Mouse (Mus musculus) neural tube, embryonic 15.5 days (tissue): Measurements from ENCODE around the gene Tnk2. TPM values are rescaled to one million over a fixed set of nuclear protein-coding genes. Genes with fewer than 3 reads are reported as not detected.
A peak's percentile ranks its signal among the peaks of the same experiment; 100 is the strongest.

Experiments
- ATAC-seq: fragments of 200-750 bp; cut with Nextera tagmentation; 2 replicates; pipeline ENCODE4 v1.8.0; 2017; ENCODE audit warnings: mild to moderate bottlenecking, moderate TSS enrichment, moderate library complexity; ENCODE audit not compliant: low FRiP score
- H3K27ac ChIP-seq: fragments of 300-500 bp; sonication (generic); replicated peaks from 2 replicates; pipeline ENCODE4 v1.5.1; 2015; ENCODE audit warnings: mild to moderate bottlenecking, inconsistent platforms
- H3K27me3 ChIP-seq: fragments of 300-500 bp; sonication (generic); replicated peaks from 2 replicates; pipeline ENCODE4 v1.6.1; 2015; ENCODE audit warnings: inconsistent platforms
- H3K36me3 ChIP-seq: fragments of 300-500 bp; sonication (generic); 2 replicates; pipeline ENCODE4 v1.6.1; 2015; ENCODE audit warnings: inconsistent platforms
- H3K4me1 ChIP-seq: fragments of 300-500 bp; sonication (generic); 2 replicates; pipeline ENCODE4 v1.6.1; 2015; ENCODE audit warnings: inconsistent platforms
- H3K4me2 ChIP-seq: fragments of 300-500 bp; sonication (generic); 2 replicates; pipeline ENCODE4 v1.6.1; 2015; ENCODE audit warnings: inconsistent platforms, mild to moderate bottlenecking, moderate library complexity
- H3K4me3 ChIP-seq: fragments of 300-500 bp; sonication (generic); replicated peaks from 2 replicates; pipeline ENCODE4 v1.5.1; 2015; ENCODE audit warnings: mild to moderate bottlenecking, inconsistent platforms
- H3K9ac ChIP-seq: fragments of 300-500 bp; sonication (generic); replicated peaks from 2 replicates; pipeline ENCODE4 v1.6.1; 2015; ENCODE audit warnings: mild to moderate bottlenecking, inconsistent platforms
- H3K9me3 ChIP-seq: fragments of 300-500 bp; sonication (generic); replicated peaks from 2 replicates; pipeline ENCODE4 v1.6.1; 2016; ENCODE audit warnings: inconsistent platforms
- WGBS: fragments of 180-500 bp; shearing (Covaris S2); methylation state at CpG from one replicate; pipeline ENCODE4 v1.1.7; 2015; ENCODE audit warnings: mixed read lengths; 5-methylcytosine and 5-hydroxymethylcytosine counted together
- polyA plus RNA-seq: library from polyadenylated mRNA; unstranded; fragments of >200 nt; fragmentation: Nextera tagmentation; extraction: Ambion mirVana; gene quantifications from 2 replicates; pipeline ENCODE4 v1.2.1, GENCODE M21; 2015

Tnk2 gene
- polyA plus RNA-seq, 1 experiment from 2014 or later, result 23.2 TPM

DNA sequence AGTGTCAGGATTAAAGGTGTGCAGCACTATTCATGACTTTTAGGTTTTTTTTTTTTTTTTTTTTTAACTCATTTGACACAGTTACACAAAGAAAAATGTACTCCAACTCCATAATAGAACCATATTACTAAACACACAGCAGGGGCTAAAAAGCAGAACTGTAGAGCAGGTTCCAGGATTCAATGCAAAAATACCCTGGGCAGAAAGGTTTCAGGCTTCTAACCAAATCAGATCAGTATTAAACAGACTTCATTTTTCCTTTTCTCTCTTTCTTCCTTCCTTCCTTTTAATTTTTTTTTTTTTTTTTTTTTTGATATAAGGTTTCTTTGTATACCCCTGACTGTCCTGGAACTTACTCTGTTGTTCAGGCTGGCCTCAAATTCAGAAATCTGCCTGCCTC is 6.8 kb downstream of the Tnk2 start:
- Histone ChIP-seq H3K9ac (no peak overlapping the region), H3K4me1 (peaks cover 24% of the 10 kb centered on the region), H3K4me3 (no peak overlapping the region), H3K27me3 (no peaks in the 10 kb centered on the region), H3K9me3 (no peaks in the 10 kb centered on the region), H3K36me3 (no peaks in the 10 kb centered on the region), H3K27ac (no peak overlapping the region), H3K4me2 (no peak overlapping the region)
- no peak for ATAC-seq

GRCm38 (mm10) chr16:32650974-32651618 is 7.4 kb downstream of the Tnk2 start:
- WGBS, result 88% methylated on average over 5 of the region's 5 CpGs
- ATAC-seq, result no peak
- Histone ChIP-seq H3K36me3 (no peaks in the 10 kb centered on the region), H3K4me1 (peaks cover 20% of the 10 kb centered on the region), H3K9me3 (no peaks in the 10 kb centered on the region), H3K27ac (peak overlapping the region; percentile 28; the same call in 1 of the 2 replicates), H3K4me3 (no peak overlapping the region), H3K4me2 (no peak overlapping the region), H3K27me3 (no peaks in the 10 kb centered on the region), H3K9ac (no peak overlapping the region)

GRCm38 (mm10) chr16:32654071-32654733 is 10.5 kb downstream of the Tnk2 start:
- Histone ChIP-seq H3K4me1 (peaks cover 28% of the 10 kb centered on the region), H3K4me3 (no peak overlapping the region), H3K27ac (0 out of 2 replicates have a peak overlapping the region, but pooled peaks have one; percentile 23), H3K9me3 (no peaks in the 10 kb centered on the region), H3K9ac (no peak overlapping the region), H3K4me2 (no peak overlapping the region), H3K36me3 (no peaks in the 10 kb centered on the region), H3K27me3 (no peaks in the 10 kb centered on the region)
- WGBS, result 76% methylated on average over 5 of the region's 6 CpGs
- ATAC-seq, result no peak

DNA sequence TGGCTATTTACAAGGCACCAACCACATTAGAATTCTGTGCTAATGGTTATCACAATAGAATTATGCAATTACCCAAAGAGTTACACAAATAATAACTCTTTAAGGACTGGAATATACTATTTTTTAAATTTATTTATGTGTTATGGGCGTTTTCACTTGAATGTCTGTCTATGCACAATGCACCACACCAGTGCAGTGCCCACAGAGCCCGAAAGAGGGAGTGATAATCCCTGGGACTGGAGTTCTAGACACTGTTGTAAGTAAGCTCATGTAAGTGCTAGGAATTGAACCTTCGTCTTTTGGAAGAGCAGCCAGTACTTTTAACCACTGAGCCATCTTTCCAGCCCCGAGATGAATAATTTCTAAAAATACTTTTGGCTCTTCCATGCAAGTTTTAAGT is 11.9 kb downstream of the Tnk2 start:
- Histone ChIP-seq H3K4me2 (no peak overlapping the region), H3K4me3 (no peak overlapping the region), H3K27ac (no peak overlapping the region), H3K9ac (no peak overlapping the region), H3K27me3 (no peaks in the 10 kb centered on the region), H3K36me3 (no peaks in the 10 kb centered on the region), H3K4me1 (peaks cover 39% of the 10 kb centered on the region), H3K9me3 (no peaks in the 10 kb centered on the region)
- WGBS, result 90% methylated on average over 4 of the region's 4 CpGs
- no peak for ATAC-seq

DNA sequence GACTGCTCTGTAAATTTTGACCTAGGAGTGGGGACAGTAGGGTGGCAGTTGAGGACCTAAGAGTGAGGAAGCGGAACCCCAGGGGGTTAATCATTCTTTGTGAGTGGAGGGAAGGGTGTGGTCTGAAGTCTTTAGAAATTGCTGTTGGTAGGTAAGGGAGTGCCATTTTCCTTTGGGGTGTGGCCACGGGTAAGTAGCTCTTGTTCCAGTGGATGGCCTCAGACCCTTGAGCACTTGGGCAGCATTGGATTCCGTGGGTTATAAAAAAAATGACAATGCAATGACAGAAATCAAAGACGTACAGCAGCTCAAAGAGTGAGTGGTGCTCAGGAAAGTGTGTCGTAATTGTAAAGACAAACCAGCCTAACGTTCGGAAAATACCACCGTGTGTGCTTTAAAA is 12.6 kb downstream of the Tnk2 start:
- H3K27ac ChIP-seq, result no peak overlapping the region
- no peak overlapping the region for H3K4me2 ChIP-seq
- H3K36me3 ChIP-seq, result no peaks in the 10 kb centered on the region
- H3K27me3 ChIP-seq, result no peaks in the 10 kb centered on the region
- ATAC-seq, result no peak
- no peak overlapping the region for H3K4me3 ChIP-seq
- no peaks in the 10 kb centered on the region for H3K9me3 ChIP-seq
- WGBS, result 75% methylated on average over 8 of the region's 8 CpGs
- no peak overlapping the region for H3K9ac ChIP-seq
- peaks cover 47% of the 10 kb centered on the region for H3K4me1 ChIP-seq

GRCm38 (mm10) chr16:32656794-32657193 is 13.1 kb downstream of the Tnk2 start:
- ATAC-seq, result no peak
- 77% methylated on average over 8 of the region's 8 CpGs for WGBS

GRCm38 (mm10) chr16:32657498-32658250 is 14.0 kb downstream of the Tnk2 start:
- Histone ChIP-seq H3K4me2 (peak overlapping the region; percentile 73; the same call in 1 of the 2 replicates), H3K27me3 (no peaks in the 10 kb centered on the region), H3K4me3 (no peak overlapping the region; the same call in 1 of the 2 replicates), H3K36me3 (no peaks in the 10 kb centered on the region), H3K9me3 (no peaks in the 10 kb centered on the region), H3K4me1 (peaks cover 60% of the 10 kb centered on the region), H3K9ac (no peak overlapping the region), H3K27ac (no peak overlapping the region)
- 91% methylated on average over 16 of the region's 16 CpGs for WGBS
- ATAC-seq, result no peak

More at GRCm38 (mm10) chr16:32656794-32657193, 13.1 kb downstream of the Tnk2 start:
- no peak overlapping the region for H3K9ac ChIP-seq
- H3K9me3 ChIP-seq, result no peaks in the 10 kb centered on the region
- no peak overlapping the region; the same call in 1 of the 2 replicates for H3K27ac ChIP-seq
- no peaks in the 10 kb centered on the region for H3K27me3 ChIP-seq
- no peak overlapping the region for H3K4me3 ChIP-seq
- peaks cover 52% of the 10 kb centered on the region for H3K4me1 ChIP-seq
- no peak overlapping the region for H3K4me2 ChIP-seq
- no peaks in the 10 kb centered on the region for H3K36me3 ChIP-seq

DNA sequence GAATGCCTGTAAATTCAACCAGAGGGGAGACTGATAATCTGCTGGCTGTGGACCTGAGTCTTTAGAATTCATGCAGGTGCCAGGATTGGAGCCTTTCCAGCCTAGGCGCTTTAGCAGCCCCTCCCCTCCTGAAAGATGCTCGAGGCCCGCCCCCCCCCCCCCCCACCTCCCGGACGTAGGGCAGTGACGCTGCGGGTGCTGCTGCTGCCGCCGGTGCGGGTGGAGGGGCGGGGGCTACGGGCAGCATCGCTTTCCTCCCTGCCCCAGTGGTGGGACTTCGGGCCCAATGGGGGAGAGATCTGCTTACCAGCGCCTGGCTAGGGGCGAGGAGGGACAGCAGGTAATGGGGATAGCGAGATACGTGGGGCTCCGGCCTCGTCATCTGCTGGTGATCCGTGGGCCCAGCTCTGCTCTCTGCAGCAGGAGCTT is 15.1 kb downstream of the Tnk2 start:
- H3K27me3 ChIP-seq, result no peaks in the 10 kb centered on the region
- no peaks in the 10 kb centered on the region for H3K9me3 ChIP-seq
- peak overlapping the region; percentile 75 for H3K9ac ChIP-seq
- peak; percentile 11 for ATAC-seq
- H3K4me1 ChIP-seq, result peaks cover 66% of the 10 kb centered on the region
- H3K4me2 ChIP-seq, result peak overlapping the region; percentile 73
- peak overlapping the region; percentile 52 for H3K4me3 ChIP-seq
- WGBS, result 4% methylated on average over 9 of the region's 21 CpGs
- no peaks in the 10 kb centered on the region for H3K36me3 ChIP-seq
- peak overlapping the region; percentile 89 for H3K27ac ChIP-seq

DNA sequence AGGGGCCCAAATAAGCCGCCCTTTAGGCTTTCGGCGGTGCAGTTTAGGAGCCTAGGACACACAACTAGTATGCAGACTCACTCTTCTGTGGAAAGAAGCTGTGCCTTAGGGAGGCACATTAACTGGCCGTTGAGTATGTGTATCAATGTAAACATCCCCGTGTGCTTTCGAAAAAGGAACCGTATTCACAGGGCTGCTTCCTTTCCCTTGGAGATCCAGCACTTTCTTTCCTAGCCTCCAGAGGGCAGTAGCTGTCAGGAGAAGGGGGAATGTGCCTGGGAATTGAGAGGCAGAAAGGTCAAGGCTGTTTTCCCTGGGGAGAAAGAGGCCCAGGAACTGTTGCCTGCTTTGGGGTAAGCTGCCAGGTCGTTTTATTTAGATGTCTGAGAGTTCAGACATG is 15.7 kb downstream of the Tnk2 start:
- peak; percentile 16; the same call in 1 of the 2 replicates for ATAC-seq
- Histone ChIP-seq H3K4me1 (peaks cover 68% of the 10 kb centered on the region), H3K9me3 (no peaks in the 10 kb centered on the region), H3K4me2 (peak overlapping the region; percentile 73), H3K27ac (peak overlapping the region; percentile 89), H3K27me3 (no peaks in the 10 kb centered on the region), H3K9ac (peak overlapping the region; percentile 75; the same call in 1 of the 2 replicates), H3K4me3 (peak overlapping the region; percentile 52), H3K36me3 (no peaks in the 10 kb centered on the region)
- WGBS, result 4% methylated on average over 8 of the region's 8 CpGs

DNA sequence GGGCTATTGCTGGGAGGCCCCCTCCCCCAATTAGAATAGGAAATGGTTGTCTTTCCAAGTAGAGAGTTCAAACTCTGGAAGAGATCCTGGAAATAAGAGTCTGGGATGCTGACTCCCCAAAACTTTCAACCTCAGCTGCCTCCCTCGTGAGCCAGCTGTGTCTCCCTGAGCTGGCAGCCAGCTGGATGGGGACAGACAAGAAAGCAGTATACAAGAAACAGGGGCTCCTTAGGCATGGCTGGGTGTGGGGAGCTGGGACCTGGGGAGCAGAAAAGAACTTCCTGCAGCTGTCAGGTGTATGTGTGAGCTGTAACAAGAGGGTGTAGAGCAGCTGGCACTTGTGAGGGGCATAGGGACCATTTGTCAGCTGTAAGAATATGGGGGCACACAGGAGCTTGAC is 16.4 kb downstream of the Tnk2 start:
- H3K9me3 ChIP-seq, result no peaks in the 10 kb centered on the region
- H3K27me3 ChIP-seq, result no peaks in the 10 kb centered on the region
- H3K4me2 ChIP-seq, result peak overlapping the region; percentile 73
- H3K4me1 ChIP-seq, result peaks cover 69% of the 10 kb centered on the region
- ATAC-seq, result no peak
- H3K36me3 ChIP-seq, result no peaks in the 10 kb centered on the region
- H3K27ac ChIP-seq, result peak overlapping the region; percentile 89
- no peak overlapping the region for H3K4me3 ChIP-seq
- 15% methylated on average over 1 of the region's 1 CpGs for WGBS
- no peak overlapping the region for H3K9ac ChIP-seq

- H3K4me3 ChIP-seq, result peak overlapping the region; percentile 27
- peaks cover 76% of the 10 kb centered on the region for H3K4me1 ChIP-seq
- H3K4me2 ChIP-seq, result peak overlapping the region; percentile 73
- H3K27me3 ChIP-seq, result no peaks in the 10 kb centered on the region
- peak; percentile 67 for ATAC-seq
- WGBS, result 18% methylated on average over 10 of the region's 10 CpGs
- H3K9ac ChIP-seq, result peak overlapping the region; percentile 15
- no peaks in the 10 kb centered on the region for H3K9me3 ChIP-seq
- H3K36me3 ChIP-seq, result no peaks in the 10 kb centered on the region
- H3K27ac ChIP-seq, result peak overlapping the region; percentile 89
Observed at GRCm38 (mm10) chr16:32660557-32661321, 17.1 kb downstream of the Tnk2 start.
